Mouse (Mus musculus) splenic B cell, adult 2 months (primary cell): ENCODE data around the gene Atp5s.

Source experiments
- DNase-seq: peaks from one replicate; pipeline ENCODE4 v3.0.0-alpha.2; 2011; ENCODE audit warnings: low read depth, low spot score
- H3K27me3 ChIP-seq: 2 replicates; pipeline ENCODE4 v1.6.1; 2012; ENCODE audit warnings: mild to moderate bottlenecking, low read length, moderate library complexity, mixed read lengths; ENCODE audit not compliant: control insufficient read depth, poor library complexity, insufficient read depth, severe bottlenecking
- H3K36me3 ChIP-seq: 2 replicates; pipeline ENCODE4 v1.6.1; 2012; ENCODE audit warnings: mild to moderate bottlenecking, low read length, moderate library complexity, mixed read lengths; ENCODE audit not compliant: control insufficient read depth, poor library complexity, insufficient read depth, severe bottlenecking

Atp5s gene

GRCm38 (mm10) chr12:69713628-69714027, 11.1 kb upstream of the Atp5s start:
- DNase-seq = no peak
- H3K27me3 ChIP-seq = no peaks in the 10 kb centered on the region
- no peaks in the 10 kb centered on the region for H3K36me3 ChIP-seq

GRCm38 (mm10) chr12:69722857-69723256, 1.9 kb upstream of the Atp5s start:
- DNase-seq = no peak
- H3K36me3 ChIP-seq = 0 out of 2 replicates have a peak, but pooled peaks cover 2% of the 10 kb centered on the region

GRCm38 (mm10) chr12:69723376-69723775, 1.4 kb upstream of the Atp5s start:
- no peaks in the 10 kb centered on the region for H3K27me3 ChIP-seq
- DNase-seq = no peak

More at GRCm38 (mm10) chr12:69722857-69723256, 1.9 kb upstream of the Atp5s start:
- no peaks in the 10 kb centered on the region for H3K27me3 ChIP-seq

GRCm38 (mm10) chr12:69724018-69724710, 586 bp upstream of the Atp5s start:
- no peaks in the 10 kb centered on the region for H3K27me3 ChIP-seq
- 0 out of 2 replicates have a peak, but pooled peaks cover 2% of the 10 kb centered on the region for H3K36me3 ChIP-seq
- DNase-seq = no peak

More at GRCm38 (mm10) chr12:69723376-69723775, 1.4 kb upstream of the Atp5s start:
- H3K36me3 ChIP-seq = 0 out of 2 replicates have a peak, but pooled peaks cover 2% of the 10 kb centered on the region

- Histone ChIP-seq H3K27me3 (no peaks in the 10 kb centered on the region), H3K36me3 (no peaks in the 10 kb centered on the region)
- no peak for DNase-seq
Measured at GRCm38 (mm10) chr12:69729246-69729645, 4.5 kb downstream of the Atp5s start.

GRCm38 (mm10) chr12:69730306-69730705, 5.6 kb downstream of the Atp5s start:
- no peak for DNase-seq
- no peaks in the 10 kb centered on the region for H3K36me3 ChIP-seq
- H3K27me3 ChIP-seq = no peaks in the 10 kb centered on the region

- no peak for DNase-seq
Measured at GRCm38 (mm10) chr12:69732221-69732620, 7.5 kb downstream of the Atp5s start.

GRCm38 (mm10) chr12:69733518-69733917, 8.8 kb downstream of the Atp5s start:
- H3K27me3 ChIP-seq = no peaks in the 10 kb centered on the region
- H3K36me3 ChIP-seq = no peaks in the 10 kb centered on the region
- peak; percentile 71 for DNase-seq

More at GRCm38 (mm10) chr12:69732221-69732620, 7.5 kb downstream of the Atp5s start:
- H3K36me3 ChIP-seq = no peaks in the 10 kb centered on the region
- no peaks in the 10 kb centered on the region for H3K27me3 ChIP-seq

GRCm38 (mm10) chr12:69733923-69734322, 9.2 kb downstream of the Atp5s start:
- peak; percentile 6 for DNase-seq

GRCm38 (mm10) chr12:69741965-69742364, 17.2 kb downstream of the Atp5s start:
- no peaks in the 10 kb centered on the region for H3K36me3 ChIP-seq
- no peaks in the 10 kb centered on the region for H3K27me3 ChIP-seq
- DNase-seq = no peak

More at GRCm38 (mm10) chr12:69733923-69734322, 9.2 kb downstream of the Atp5s start:
- Histone ChIP-seq H3K36me3 (no peaks in the 10 kb centered on the region), H3K27me3 (no peaks in the 10 kb centered on the region)

- no peak for DNase-seq
Measured at GRCm38 (mm10) chr12:69744138-69744537, 19.4 kb downstream of the Atp5s start.

GRCm38 (mm10) chr12:69751864-69752341, 27.2 kb downstream of the Atp5s start:
- no peak for DNase-seq
- no peaks in the 10 kb centered on the region for H3K27me3 ChIP-seq
- H3K36me3 ChIP-seq = 0 out of 2 replicates have a peak, but pooled peaks cover 2% of the 10 kb centered on the region

More at GRCm38 (mm10) chr12:69744138-69744537, 19.4 kb downstream of the Atp5s start:
- Histone ChIP-seq H3K36me3 (no peaks in the 10 kb centered on the region), H3K27me3 (no peaks in the 10 kb centered on the region)

GRCm38 (mm10) chr12:69753936-69754335, 29.2 kb downstream of the Atp5s start:
- H3K27me3 ChIP-seq = no peaks in the 10 kb centered on the region
- 0 out of 2 replicates have a peak, but pooled peaks cover 2% of the 10 kb centered on the region for H3K36me3 ChIP-seq
- DNase-seq = no peak

GRCm38 (mm10) chr12:69756015-69756414, 31.3 kb downstream of the Atp5s start:
- H3K27me3 ChIP-seq = no peaks in the 10 kb centered on the region
- H3K36me3 ChIP-seq = 0 out of 2 replicates have a peak, but pooled peaks cover 2% of the 10 kb centered on the region
- no peak for DNase-seq

- peak; percentile 86 for DNase-seq
- 0 out of 2 replicates have a peak, but pooled peaks cover 2% of the 10 kb centered on the region for H3K36me3 ChIP-seq
- no peaks in the 10 kb centered on the region for H3K27me3 ChIP-seq
Measured at GRCm38 (mm10) chr12:69757418-69758141, 32.8 kb downstream of the Atp5s start.
